Mouse (Mus musculus): ENCODE measurements around the gene Ugt1a6a.
"Not testable (repeated sequence)": the region's sequence is repeated elsewhere in the genome, so short reads cannot be mapped to it uniquely, and the experiment has no call there.

Ugt1a6a gene

DNA sequence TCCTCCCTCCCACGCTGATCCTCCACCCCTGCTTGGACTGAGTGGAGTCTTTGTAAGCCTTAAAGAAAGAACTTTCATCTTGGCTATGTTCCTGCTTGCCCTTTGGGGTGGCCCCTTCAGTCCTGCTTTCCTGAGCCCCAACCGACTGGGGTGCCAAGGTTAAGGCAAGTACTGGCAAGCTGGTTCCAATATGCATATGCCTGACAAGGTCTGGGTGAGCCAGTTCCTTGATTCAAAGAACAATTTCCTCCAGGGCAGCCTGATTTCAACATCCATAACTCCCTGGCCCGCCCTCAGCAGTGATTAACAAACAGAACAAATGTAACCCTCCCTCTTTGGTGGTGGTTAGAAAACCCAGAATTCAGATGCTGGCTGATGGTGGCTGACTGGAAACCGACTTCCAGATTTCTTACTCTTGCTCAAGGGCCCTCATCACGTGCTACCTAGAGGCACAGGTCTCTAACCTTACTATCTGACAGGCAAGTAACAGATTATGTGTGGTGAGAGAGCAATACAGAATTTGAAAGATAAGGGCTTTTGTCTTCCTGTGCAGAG is at the start of gene Ugt1a6a:
TSS of gene Ugt1a6a (plus strand) at position 353 of the 555 bp plus-strand sequence.
- peak; percentile 45 for DNase-seq (ENCODE audit: low spot score)

DNA sequence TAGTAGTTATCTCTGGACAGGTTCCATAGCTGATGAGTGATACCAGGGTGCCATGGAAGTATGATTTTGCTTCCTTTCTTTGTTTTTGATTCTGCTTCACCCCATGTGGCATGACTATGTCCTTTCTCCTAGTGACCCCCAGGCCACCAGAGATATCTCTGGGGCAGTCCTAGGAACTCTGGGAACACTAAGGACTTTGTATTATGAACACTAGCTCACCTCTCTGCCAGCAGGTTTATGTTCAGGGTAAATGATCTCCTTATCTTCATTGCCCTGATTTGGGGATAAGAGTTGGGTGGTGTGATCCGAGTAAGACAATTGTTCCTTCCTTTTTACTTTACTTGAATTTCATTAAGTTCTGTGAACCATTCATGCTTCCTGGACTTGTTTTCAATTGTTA is 48.5 kb upstream of the Ugt1a6a start:
- no peak for DNase-seq (ENCODE audit: low spot score)

DNA sequence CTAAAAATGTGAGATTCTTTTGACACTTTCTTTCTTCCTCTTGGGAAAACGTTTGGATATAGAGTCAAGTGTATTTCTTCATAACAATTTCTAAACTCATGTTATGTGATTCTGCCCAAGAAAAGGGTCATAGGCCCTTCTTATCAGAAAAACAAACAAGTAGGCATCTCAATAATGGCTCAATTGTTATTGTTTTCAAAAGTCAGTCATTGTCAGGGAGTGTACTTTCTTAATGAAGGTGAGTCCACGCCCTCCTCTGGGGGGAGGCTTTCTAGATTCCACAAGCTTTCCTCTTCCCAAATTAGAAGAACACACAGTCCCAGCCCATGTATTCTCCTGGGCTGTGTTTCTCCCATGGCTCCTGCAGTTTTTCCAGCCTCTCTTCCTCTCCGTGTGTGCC is 47.1 kb upstream of the Ugt1a6a start, which contains the start of gene Ugt1a8:
TSS of gene Ugt1a8 (plus strand) at position 301 of the 400 bp plus-strand sequence.
- no peak for DNase-seq (ENCODE audit: low spot score)

DNA sequence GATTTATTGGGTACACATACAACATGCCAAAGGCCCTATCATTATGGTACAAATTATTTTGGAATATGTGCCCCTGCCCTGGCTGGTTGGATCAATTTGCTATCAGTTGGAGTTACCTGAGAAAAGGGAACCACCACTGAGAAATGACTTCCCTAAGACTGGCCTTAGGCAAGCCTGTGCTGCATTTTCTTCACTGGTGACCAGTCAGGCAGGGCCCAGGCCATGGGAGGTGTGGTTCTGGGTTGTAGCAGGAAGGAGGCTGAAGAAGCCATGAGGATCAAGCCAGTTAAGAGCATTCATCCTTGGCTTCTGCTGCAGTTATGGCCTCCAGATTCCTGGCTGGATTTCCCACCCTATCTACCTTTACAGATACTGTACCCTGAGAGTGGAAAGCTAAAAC is 42.3 kb upstream of the Ugt1a6a start:
- DNase-seq (ENCODE audit: low spot score) = no peak

DNA sequence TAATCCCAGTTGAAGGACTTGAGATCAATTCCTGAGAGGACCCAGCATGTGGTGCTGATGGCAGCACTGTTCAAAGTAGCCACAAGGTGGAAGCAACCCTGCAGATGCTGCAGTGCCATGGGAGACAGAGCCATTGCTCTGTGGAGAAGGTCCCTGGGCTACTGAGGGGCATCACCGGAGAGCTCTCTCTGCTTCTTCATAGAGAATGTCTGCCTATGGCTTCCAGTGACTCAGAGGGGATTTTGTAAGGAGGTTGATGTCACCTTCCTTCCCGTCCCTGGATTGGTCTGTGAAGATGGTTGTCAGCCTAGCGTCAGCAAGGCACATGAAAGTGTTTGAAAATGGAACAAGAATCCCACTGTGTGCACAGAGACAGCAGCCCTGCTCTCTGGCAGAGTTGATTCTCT is 40.3 kb upstream of the Ugt1a6a start:
- DNase-seq (ENCODE audit: low spot score) = not testable (repeated sequence)

GRCm38 (mm10) chr1:88094941-88095492 is 39.6 kb upstream of the Ugt1a6a start, which contains the start of gene Ugt1a7c:
TSS of gene Ugt1a7c (plus strand) at chr1:88095062.
- DNase-seq (ENCODE audit: low spot score) = no peak

DNA sequence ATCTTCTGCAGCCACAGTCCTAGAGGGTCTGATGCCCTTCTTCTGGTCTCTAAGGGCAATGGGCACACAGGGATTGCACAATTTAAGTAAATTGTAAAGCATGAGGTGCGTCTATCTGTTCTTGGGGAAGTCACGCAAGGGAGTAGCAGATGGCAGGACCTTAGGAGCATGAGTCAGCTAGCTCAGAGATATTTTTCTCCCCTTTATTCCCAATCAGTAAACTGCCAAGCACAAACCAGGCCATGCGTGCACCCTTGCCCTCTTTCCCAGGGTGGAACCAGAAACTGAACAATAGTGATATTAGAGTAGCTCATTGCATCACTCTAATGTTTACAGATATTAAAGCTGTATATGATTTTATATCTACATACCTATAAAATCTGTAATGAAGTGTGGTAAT is 36.1 kb upstream of the Ugt1a6a start:
- DNase-seq (ENCODE audit: low spot score) = not testable (repeated sequence)

- not testable (repeated sequence) for DNase-seq (ENCODE audit: low spot score)
Observed at GRCm38 (mm10) chr1:88099691-88100090, 34.9 kb upstream of the Ugt1a6a start.

DNA sequence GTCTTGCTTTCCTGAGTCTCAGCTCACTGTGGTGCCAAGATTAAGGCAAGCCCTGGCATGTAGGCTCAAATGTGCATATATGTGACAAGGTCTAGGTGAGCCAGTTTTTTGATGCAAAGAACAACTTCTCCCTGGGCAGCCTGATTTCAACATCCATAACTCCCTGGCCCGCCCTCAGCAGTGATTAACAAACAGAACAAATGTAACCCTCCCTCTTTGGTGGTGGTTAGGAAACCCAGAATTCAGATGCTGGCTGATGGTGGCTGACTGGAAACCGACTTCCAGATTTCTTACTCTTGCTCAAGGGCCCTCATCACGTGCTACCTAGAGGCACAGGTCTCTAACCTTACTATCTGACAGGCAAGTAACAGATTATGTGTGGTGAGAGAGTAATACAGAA is 31.6 kb upstream of the Ugt1a6a start, which contains the start of gene Ugt1a6b:
TSS of gene Ugt1a6b (plus strand) at position 234 of the 400 bp plus-strand sequence.
- DNase-seq (ENCODE audit: low spot score) = not testable (repeated sequence)

DNA sequence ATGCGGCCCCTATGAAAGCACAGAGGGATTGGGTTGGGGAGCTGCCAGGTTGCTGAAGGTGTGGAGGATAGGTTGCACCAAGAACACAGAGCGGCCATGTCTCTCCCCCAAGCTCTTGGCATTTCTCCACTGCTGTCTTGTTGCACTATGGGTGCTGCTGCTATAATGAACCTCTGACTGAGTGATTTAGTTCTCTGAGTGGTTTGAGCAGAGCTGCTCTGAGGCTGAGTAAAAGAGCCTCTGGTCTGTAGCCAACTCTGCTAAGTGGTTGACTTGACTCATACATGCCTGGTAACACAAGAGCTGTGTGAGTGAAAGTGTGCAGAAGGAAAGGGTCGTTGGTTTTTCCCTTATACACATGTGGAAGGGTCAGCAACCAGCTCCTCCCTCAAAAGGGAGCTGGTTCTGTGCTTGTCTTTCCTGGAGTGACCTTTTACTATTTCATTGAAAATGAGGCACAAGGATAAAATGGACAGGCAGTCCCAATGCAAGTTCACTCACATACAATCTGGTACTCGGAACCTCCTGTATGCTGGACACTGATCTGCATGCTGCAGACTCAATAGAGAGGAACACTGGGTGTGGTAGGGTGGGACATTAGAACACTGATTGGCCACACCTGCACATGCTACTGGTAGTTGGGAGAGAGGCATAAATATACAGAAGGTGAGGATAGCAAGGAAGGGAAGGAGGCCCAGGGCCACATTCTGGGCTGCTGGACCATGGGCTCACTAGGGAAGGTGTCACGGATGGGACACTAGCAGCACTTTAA is 30.7 kb upstream of the Ugt1a6a start:
- not testable (repeated sequence) for DNase-seq (ENCODE audit: low spot score)

- no peak for DNase-seq (ENCODE audit: low spot score)
Observed at GRCm38 (mm10) chr1:88104667-88105430, 29.8 kb upstream of the Ugt1a6a start.

- DNase-seq (ENCODE audit: low spot score) = no peak
Observed at GRCm38 (mm10) chr1:88105656-88106055, 29.0 kb upstream of the Ugt1a6a start.

DNA sequence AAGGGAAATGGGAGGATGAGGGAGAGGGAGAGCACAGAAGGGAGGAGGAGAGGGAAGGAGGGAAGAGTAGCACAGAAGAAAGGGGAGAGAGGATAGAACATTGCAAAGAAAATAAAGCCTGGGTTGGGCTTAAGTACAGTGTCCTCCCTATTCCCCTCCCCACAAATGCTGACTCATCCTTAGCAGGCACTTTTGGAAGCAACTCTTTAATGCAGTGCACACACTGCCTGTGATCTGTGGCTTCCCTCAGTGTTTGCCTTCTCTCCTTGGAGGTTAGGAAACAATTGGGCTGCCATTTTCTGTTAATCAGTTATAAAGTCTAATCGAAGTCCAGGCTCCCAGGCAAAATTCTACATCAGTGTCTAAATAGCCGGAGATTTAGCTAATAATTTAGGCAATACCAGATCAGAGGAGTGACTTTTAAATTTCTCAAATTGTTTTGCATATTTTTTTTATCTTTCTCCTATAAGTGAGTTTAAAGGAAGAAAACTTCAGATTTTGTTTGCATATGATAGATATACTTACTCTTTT is 25.5 kb upstream of the Ugt1a6a start:
- not testable (repeated sequence) for DNase-seq (ENCODE audit: low spot score)

DNA sequence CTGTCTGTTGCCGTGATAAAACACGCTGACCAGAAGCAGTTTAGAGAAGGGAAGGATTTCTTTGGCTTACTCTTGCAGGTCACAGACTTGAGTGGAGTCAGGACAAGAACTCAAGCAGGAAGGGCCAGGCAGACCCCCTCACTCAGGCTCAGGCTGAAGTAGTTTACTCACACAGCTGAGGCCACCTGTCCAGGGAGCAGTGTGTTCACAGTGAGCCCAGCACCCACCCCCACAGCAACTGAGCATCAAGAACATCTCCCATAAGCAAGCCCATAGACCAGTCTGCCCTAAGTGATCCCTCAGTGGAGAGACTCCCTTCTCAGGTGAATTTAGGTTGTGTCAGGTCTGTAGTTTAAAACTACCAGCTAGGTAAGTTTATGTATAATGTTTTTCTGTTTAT is 25.0 kb upstream of the Ugt1a6a start:
- not testable (repeated sequence) for DNase-seq (ENCODE audit: low spot score)

- not testable (repeated sequence) for DNase-seq (ENCODE audit: low spot score)
Observed at GRCm38 (mm10) chr1:88112769-88113168, 21.8 kb upstream of the Ugt1a6a start.

DNA sequence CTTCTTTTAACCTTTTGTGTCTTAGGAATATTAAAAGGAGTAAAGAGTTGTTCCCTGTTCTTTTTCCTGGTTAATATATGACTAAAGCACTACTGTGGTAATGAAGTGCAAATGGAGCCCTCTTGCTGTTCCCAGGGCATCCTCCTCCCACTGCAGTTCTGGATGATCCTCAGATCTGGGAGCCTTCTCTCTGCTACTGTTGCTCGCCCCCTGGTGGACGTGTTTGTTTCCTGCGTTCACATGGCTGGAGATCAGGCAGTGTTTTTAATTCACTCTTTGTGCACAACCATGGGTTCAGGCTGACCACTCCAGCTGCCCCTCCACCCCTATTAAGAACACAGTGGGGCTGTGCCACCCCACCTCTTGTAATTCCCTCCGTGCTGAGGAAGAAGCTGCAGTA is 14.1 kb upstream of the Ugt1a6a start:
- DNase-seq (ENCODE audit: low spot score) = not testable (repeated sequence)

GRCm38 (mm10) chr1:88121521-88121920 is 13.1 kb upstream of the Ugt1a6a start:
- peak; percentile 44 for DNase-seq (ENCODE audit: low spot score)

DNA sequence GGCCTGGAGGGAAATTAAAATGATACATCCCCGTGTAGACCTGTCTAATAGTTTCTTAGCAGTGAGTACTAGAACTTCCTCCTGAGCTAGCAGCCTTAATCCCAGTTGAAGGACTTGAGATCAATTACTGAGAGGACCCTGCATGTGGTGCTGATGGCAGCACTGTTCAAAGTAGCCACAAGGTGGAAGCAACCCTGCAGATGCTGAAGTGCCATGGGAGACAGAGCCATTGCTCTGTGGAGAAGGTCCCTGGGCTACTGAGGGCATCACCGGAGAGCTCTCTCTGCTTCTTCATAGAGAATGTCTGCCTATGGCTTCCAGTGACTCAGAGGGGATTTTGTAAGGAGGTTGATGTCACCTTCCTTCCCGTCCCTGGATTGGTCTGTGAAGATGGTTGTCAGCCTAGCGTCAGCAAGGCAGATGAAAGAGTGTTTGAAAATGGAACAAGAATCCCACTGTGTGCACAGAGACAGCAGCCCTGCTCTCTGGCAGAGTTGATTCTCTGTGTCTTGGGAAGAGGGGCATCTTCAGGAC is 8.7 kb upstream of the Ugt1a6a start:
- DNase-seq (ENCODE audit: low spot score) = not testable (repeated sequence)

DNA sequence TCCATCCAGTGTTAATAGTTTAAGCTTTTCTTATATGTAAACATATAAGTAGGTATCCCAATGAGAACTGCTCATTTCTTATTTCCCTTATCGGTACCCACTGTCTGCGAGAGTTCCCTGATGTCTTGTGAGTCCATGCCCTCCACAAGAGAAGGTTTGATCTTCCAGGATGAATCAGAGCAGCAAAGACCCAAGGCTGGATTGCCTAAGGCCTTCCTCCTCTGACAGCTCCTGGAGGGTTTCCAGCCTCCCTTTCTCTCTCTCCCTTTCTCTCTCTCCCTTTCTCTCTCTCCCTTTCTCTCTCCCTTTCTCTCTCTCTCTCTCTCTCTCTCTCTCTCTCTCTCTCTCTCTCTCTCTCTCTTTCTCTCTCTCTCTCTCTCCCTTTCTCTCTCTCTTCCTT is 5.5 kb upstream of the Ugt1a6a start:
- DNase-seq (ENCODE audit: low spot score) = not testable (repeated sequence)

DNA sequence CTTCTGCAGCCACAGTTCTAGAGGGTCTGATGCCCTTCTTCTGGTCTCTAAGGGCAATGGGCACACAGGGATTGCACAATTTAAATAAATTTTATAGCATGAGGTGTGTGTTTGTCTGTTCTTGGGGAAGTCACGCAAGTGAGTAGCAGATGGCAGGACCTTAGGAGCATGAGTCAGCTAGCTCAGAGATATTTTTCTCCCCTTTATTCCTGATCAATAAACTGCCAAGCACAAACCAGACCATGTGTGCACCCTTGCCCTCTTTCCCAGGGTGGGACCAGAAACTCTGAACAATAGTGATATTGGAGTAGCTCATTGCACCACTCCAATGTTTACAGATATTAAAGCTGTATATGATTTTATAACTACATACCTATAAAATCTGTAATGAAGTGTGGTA is 4.4 kb upstream of the Ugt1a6a start:
- not testable (repeated sequence) for DNase-seq (ENCODE audit: low spot score)

DNA sequence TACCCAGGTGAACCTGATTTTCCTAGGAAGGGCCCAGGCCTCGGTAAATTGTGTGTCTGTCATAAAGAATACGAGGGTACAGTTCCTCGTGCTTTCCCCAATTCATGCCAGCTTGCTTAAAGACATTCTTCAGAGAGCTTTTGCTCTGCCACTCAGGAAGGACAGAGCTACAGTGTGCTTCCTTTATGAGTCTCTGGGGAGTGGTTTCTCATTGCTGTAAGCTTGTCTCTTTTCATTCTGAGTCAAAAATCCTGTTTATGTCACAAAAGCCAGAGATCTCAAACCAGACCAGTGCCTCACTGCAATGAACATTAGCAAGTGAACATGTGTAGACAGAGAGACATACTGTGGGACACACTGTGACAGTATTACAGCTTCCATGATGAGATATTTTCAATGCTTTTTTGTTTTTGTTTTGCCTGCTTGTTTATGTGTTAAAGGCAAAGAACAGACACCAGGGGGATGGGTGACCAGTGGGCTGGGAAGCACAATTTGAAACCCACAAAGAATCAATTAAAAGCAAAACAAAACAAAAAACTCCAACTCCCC is 627 bp upstream of the Ugt1a6a start:
- no peak for DNase-seq (ENCODE audit: low spot score)

Measured in testis, postnatal 10 days (tissue).